Mouse (Mus musculus): ENCODE results near the gene Ppp2r1a.

DNA sequence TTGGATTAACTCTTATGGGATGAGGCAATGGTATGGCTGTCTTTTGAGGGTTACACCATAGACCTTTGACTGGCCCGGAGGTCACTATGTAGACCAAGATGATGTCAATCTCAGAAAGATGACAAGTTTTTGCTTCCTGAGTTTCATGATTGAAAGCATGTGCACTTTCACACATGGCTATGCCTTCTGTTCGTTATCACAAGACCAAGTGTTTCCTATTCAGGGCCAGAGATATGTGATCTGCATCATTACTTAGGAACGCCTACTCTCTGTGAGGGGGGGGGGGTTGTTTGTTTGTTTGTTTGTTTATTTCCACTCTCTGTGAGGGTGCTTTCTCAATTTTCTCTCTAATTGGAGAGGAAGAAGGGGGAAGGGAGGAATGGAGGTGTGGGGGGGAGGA lies 885 bp upstream of the Ppp2r1a start:
- no peak for TF ChIP-seq CTCF (IDR thresholded peaks at IDR 0.05; ENCODE audit: low read depth)
- no peak for TF ChIP-seq EP300 (optimal IDR thresholded peaks at IDR 0.05)

Measured in stomach, postnatal 0 days (tissue).